Mouse (Mus musculus) midbrain, embryonic 14.5 days (tissue): ENCODE results near the gene Clic4. TPM values are rescaled to one million over a fixed set of nuclear protein-coding genes. Genes with fewer than 3 reads are reported as not detected.

Source experiments
- ATAC-seq: fragments of 200-750 bp; cut with Nextera tagmentation; 2 replicates; pipeline ENCODE4 v1.8.0; 2017; ENCODE audit warnings: moderate number of reproducible peaks, moderate library complexity; ENCODE audit not compliant: low FRiP score, low TSS enrichment
- DNase-seq: peaks from one replicate; pipeline ENCODE4 v3.0.0-alpha.2; 2015
- H3K27ac ChIP-seq: fragments of 300-500 bp; sonication (generic); replicated peaks from 2 replicates; pipeline ENCODE4 v1.5.1; 2014; ENCODE audit warnings: mild to moderate bottlenecking, low read depth, low read length, moderate library complexity
- H3K27me3 ChIP-seq: fragments of 300-500 bp; sonication (generic); 2 replicates; pipeline ENCODE4 v1.6.1; 2014; ENCODE audit warnings: low read length, control low read depth, mixed read lengths; ENCODE audit not compliant: control insufficient read depth, insufficient read depth
- H3K36me3 ChIP-seq: fragments of 300-500 bp; sonication (generic); 2 replicates; pipeline ENCODE4 v1.6.1; 2014; ENCODE audit warnings: low read length, control low read depth; ENCODE audit not compliant: control insufficient read depth, insufficient read depth
- H3K4me1 ChIP-seq: fragments of 300-500 bp; sonication (generic); 2 replicates; pipeline ENCODE4 v1.6.1; 2014; ENCODE audit warnings: mild to moderate bottlenecking, antibody characterized with exemption, low read length, control low read depth; ENCODE audit not compliant: control insufficient read depth, insufficient read depth
- H3K4me2 ChIP-seq: fragments of 300-500 bp; sonication (generic); 2 replicates; pipeline ENCODE4 v1.6.1; 2014; ENCODE audit warnings: mild to moderate bottlenecking, low read length, moderate library complexity
- H3K4me3 ChIP-seq: fragments of 300-500 bp; sonication (generic); replicated peaks from 2 replicates; pipeline ENCODE4 v1.5.1; 2014; ENCODE audit warnings: low read depth, low read length
- H3K9ac ChIP-seq: fragments of 300-500 bp; sonication (generic); replicated peaks from 2 replicates; pipeline ENCODE4 v1.6.1; 2014; ENCODE audit warnings: mild to moderate bottlenecking, low read length, moderate library complexity
- H3K9me3 ChIP-seq: fragments of 300-500 bp; sonication (generic); 2 replicates; pipeline ENCODE4 v1.6.1; 2016; ENCODE audit warnings: low read length, control low read depth, mixed read lengths; ENCODE audit not compliant: control insufficient read depth
- WGBS: fragments of 180-500 bp; shearing (Covaris S2); extraction: QIAGEN DNeasy Blood & Tissue Kit; methylation state at CpG from one replicate; pipeline ENCODE4 v1.1.7; 2014; 5-methylcytosine and 5-hydroxymethylcytosine counted together
- polyA plus RNA-seq: library from polyadenylated mRNA; unstranded; fragments of >200 nt; fragmentation: Nextera tagmentation; extraction: Ambion mirVana; gene quantifications from 2 replicates; pipeline ENCODE4 v1.2.1, GENCODE M21; 2014

The Clic4 gene
- polyA plus RNA-seq, 1 experiment from 2014 or later: 61.9 TPM

DNA sequence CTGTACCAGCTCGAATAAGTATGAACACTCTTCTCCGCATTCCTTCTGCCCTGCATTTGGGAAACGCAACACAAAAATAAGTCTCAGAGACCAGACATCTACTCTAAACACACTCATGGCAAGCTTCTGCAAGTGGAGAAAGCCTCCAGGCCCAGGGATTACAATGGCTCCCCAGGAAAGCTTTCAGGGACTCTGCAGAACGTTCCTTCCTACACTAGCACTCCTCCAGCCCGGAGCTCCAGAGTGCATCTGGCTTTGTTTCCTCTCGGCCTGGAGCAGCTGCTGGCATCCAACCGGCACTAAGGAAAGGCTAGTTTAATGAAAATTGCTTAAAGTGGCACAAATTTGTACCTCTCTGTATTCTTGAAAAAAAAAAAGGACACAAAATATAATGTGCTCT, 14.1 kb downstream of the Clic4 start:
- H3K4me3 ChIP-seq: no peak overlapping the region
- no peaks in the 10 kb centered on the region for H3K27me3 ChIP-seq
- DNase-seq: peak; percentile 60
- peaks cover 9% of the 10 kb centered on the region for H3K36me3 ChIP-seq
- 16% methylated on average over 7 of the region's 7 CpGs for WGBS
- H3K9ac ChIP-seq: peak overlapping the region; percentile 21; the same call in 1 of the 2 replicates
- peak overlapping the region; percentile 19; the same call in 1 of the 2 replicates for H3K4me2 ChIP-seq
- H3K27ac ChIP-seq: peak overlapping the region; percentile 79
- H3K4me1 ChIP-seq: peaks cover 8% of the 10 kb centered on the region; the same call in 1 of the 2 replicates
- no peak for ATAC-seq
- no peaks in the 10 kb centered on the region for H3K9me3 ChIP-seq

DNA sequence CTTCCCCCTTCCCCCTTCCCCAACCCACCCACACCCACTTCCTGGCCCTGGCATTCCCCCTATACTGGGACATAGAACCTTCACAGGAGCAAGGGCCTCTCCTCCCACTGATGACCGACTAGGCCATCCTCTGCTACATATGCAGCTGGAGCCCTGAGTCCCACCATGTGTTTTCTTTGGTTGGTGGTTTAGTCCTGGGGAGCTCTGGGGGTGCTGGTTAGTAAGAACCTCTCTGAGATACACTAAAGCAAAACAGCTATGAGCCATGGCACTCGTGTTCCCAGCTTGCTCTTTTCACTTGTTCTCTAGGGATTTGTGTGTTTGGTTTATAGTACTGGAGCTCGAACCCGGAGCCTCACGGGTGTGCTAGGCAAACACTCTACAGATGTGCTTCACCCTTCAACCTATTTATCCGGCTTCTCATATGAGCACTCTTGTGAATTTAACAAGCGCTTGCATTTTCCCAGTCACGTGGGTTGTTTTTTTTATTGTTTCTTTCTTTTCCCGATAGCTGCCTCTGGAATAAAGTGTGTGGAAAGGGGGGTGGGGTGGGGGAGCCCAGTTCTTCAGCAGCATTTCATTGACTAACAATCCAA, 14.6 kb downstream of the Clic4 start:
- no peaks in the 10 kb centered on the region for H3K27me3 ChIP-seq
- no peak overlapping the region; the same call in 1 of the 2 replicates for H3K9ac ChIP-seq
- ATAC-seq (no peak), DNase-seq (no peak)
- peaks cover 8% of the 10 kb centered on the region; the same call in 1 of the 2 replicates for H3K4me1 ChIP-seq
- H3K4me2 ChIP-seq: peak overlapping the region; percentile 19; the same call in 1 of the 2 replicates
- WGBS: 40% methylated on average over 9 of the region's 9 CpGs
- H3K36me3 ChIP-seq: peaks cover 9% of the 10 kb centered on the region
- H3K27ac ChIP-seq: peak overlapping the region; percentile 79
- H3K9me3 ChIP-seq: no peaks in the 10 kb centered on the region
- no peak overlapping the region for H3K4me3 ChIP-seq

DNA sequence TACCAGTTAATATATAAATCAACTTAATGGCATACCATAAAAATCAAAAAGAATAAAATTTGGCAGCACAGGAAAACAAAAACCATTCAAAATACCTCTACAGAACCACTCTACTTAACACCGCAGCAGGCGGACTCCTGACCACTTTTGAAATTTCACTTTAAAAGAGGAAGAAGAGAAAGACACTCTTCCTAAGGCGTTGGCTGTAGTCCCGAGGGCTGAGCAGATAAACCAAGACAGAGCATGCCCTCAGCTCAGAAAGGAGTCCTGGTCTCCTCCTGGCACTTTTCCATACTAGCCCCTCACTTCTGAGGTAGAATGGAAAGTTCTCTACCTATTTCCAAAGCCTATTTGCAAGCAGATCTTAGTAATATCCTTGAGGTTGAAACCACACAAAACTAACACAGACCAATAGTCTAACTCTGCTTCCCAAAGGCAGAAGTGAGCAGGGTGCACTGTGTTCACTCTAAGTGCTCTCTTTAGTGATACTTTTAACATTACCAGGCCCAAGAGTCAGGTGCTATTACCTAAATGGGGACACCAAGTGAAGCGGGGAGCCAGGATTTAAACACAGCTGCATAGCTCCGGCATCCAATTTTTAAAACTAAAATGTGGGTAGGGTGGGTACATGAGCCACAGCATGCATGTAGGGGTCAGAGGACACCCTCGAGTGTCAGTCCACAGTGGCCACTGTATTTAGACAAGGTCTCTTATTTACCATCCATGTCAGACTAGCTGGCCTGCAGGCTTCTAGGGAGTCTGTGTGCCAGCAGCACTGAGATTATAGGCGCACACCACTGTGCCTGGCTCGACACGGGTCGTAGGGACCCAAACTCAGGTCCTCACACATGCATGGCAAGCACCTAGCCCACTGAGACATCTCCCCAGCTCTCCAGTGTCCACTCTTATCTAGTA, 15.8 kb downstream of the Clic4 start:
- Histone ChIP-seq H3K9me3 (no peaks in the 10 kb centered on the region), H3K9ac (no peak overlapping the region), H3K36me3 (peaks cover 9% of the 10 kb centered on the region), H3K4me1 (peaks cover 8% of the 10 kb centered on the region; the same call in 1 of the 2 replicates), H3K4me2 (no peak overlapping the region), H3K4me3 (no peak overlapping the region), H3K27ac (no peak overlapping the region), H3K27me3 (no peaks in the 10 kb centered on the region)
- DNase-seq (no peak), ATAC-seq (no peak)
- WGBS: 96% methylated on average over 11 of the region's 11 CpGs

GRCm38 (mm10) chr4:135254770-135255169, 17.8 kb downstream of the Clic4 start:
- peaks cover 8% of the 10 kb centered on the region; the same call in 1 of the 2 replicates for H3K4me1 ChIP-seq
- DNase-seq: no peak
- H3K4me3 ChIP-seq: no peak overlapping the region
- 46% methylated on average over 3 of the region's 3 CpGs for WGBS
- no peak overlapping the region for H3K27ac ChIP-seq
- H3K36me3 ChIP-seq: no peaks in the 10 kb centered on the region
- no peak for ATAC-seq
- no peak overlapping the region for H3K9ac ChIP-seq
- H3K9me3 ChIP-seq: no peaks in the 10 kb centered on the region
- no peaks in the 10 kb centered on the region for H3K27me3 ChIP-seq
- H3K4me2 ChIP-seq: no peak overlapping the region

- DNase-seq (no peak), ATAC-seq (no peak)
- Histone ChIP-seq H3K36me3 (no peaks in the 10 kb centered on the region), H3K9me3 (no peaks in the 10 kb centered on the region), H3K27ac (no peak overlapping the region), H3K27me3 (no peaks in the 10 kb centered on the region), H3K9ac (no peak overlapping the region), H3K4me2 (no peak overlapping the region), H3K4me1 (peaks cover 8% of the 10 kb centered on the region; the same call in 1 of the 2 replicates), H3K4me3 (no peak overlapping the region)
- WGBS: 88% methylated on average over 4 of the region's 4 CpGs
Measured at GRCm38 (mm10) chr4:135254321-135254720, 18.3 kb downstream of the Clic4 start.

GRCm38 (mm10) chr4:135253239-135254039, 19.2 kb downstream of the Clic4 start:
- H3K4me2 ChIP-seq: no peak overlapping the region
- no peak overlapping the region for H3K4me3 ChIP-seq
- H3K4me1 ChIP-seq: peaks cover 4% of the 10 kb centered on the region; the same call in 1 of the 2 replicates
- no peak overlapping the region for H3K9ac ChIP-seq
- no peaks in the 10 kb centered on the region for H3K9me3 ChIP-seq
- 87% methylated on average over 12 of the region's 12 CpGs for WGBS
- H3K27ac ChIP-seq: no peak overlapping the region
- no peaks in the 10 kb centered on the region for H3K27me3 ChIP-seq
- H3K36me3 ChIP-seq: no peaks in the 10 kb centered on the region
- ATAC-seq: no peak
- no peak for DNase-seq

GRCm38 (mm10) chr4:135251801-135252200, 20.8 kb downstream of the Clic4 start:
- no peak for DNase-seq
- H3K4me3 ChIP-seq: no peak overlapping the region
- no peak overlapping the region for H3K9ac ChIP-seq
- 5% methylated on average over 2 of the region's 2 CpGs for WGBS
- H3K4me1 ChIP-seq: peaks cover 13% of the 10 kb centered on the region
- H3K4me2 ChIP-seq: no peak overlapping the region
- H3K27me3 ChIP-seq: no peaks in the 10 kb centered on the region
- no peak for ATAC-seq
- H3K27ac ChIP-seq: no peak overlapping the region
- no peaks in the 10 kb centered on the region for H3K9me3 ChIP-seq
- H3K36me3 ChIP-seq: no peaks in the 10 kb centered on the region

GRCm38 (mm10) chr4:135248250-135249018, 24.2 kb downstream of the Clic4 start:
- H3K4me3 ChIP-seq: no peak overlapping the region
- H3K36me3 ChIP-seq: no peaks in the 10 kb centered on the region
- no peak overlapping the region for H3K4me2 ChIP-seq
- no peaks in the 10 kb centered on the region for H3K9me3 ChIP-seq
- H3K27me3 ChIP-seq: no peaks in the 10 kb centered on the region
- no peak for ATAC-seq
- H3K9ac ChIP-seq: no peak overlapping the region
- WGBS: 67% methylated on average over 9 of the region's 9 CpGs
- no peak for DNase-seq
- peaks cover 17% of the 10 kb centered on the region for H3K4me1 ChIP-seq
- no peak overlapping the region for H3K27ac ChIP-seq
